Mouse (Mus musculus) heart, embryonic 13.5 days (tissue): ENCODE measurements at regions not wholly inside any gene's neighbourhood (a gene's known extent, or its start where the extent isn't known, plus 50 kb on each side); places are given as distances from the start of the nearest gene placed in this dataset.
A peak's percentile ranks its signal among the peaks of the same experiment; 100 is the strongest.

Experiments used
- ATAC-seq: fragments of 200-750 bp; cut with Nextera tagmentation; 2 replicates; pipeline ENCODE4 v1.8.0; 2017; ENCODE audit warnings: moderate TSS enrichment; ENCODE audit not compliant: insufficient number of reproducible peaks, low FRiP score, low TSS enrichment; ENCODE audit errors: extremely low read depth
- H3K27ac ChIP-seq: fragments of 300-500 bp; sonication (generic); replicated peaks from 2 replicates; pipeline ENCODE4 v1.5.1; 2015; ENCODE audit warnings: moderate library complexity, mild to moderate bottlenecking, inconsistent platforms
- H3K27me3 ChIP-seq: fragments of 300-500 bp; sonication (generic); replicated peaks from 2 replicates; pipeline ENCODE4 v1.6.1; 2015; ENCODE audit warnings: mild to moderate bottlenecking, inconsistent platforms
- H3K36me3 ChIP-seq: fragments of 300-500 bp; sonication (generic); 2 replicates; pipeline ENCODE4 v1.6.1; 2015; ENCODE audit warnings: mild to moderate bottlenecking, inconsistent platforms
- H3K4me1 ChIP-seq: fragments of 300-500 bp; sonication (generic); 2 replicates; pipeline ENCODE4 v1.6.1; 2015; ENCODE audit warnings: inconsistent platforms
- H3K4me2 ChIP-seq: fragments of 300-500 bp; sonication (generic); 2 replicates; pipeline ENCODE4 v1.6.1; 2015; ENCODE audit warnings: inconsistent platforms, mild to moderate bottlenecking, moderate library complexity
- H3K4me3 ChIP-seq: fragments of 300-500 bp; sonication (generic); 2 replicates; pipeline ENCODE4 v1.5.1; 2015; ENCODE audit warnings: moderate library complexity, mild to moderate bottlenecking, inconsistent platforms
- H3K9ac ChIP-seq: fragments of 300-500 bp; sonication (generic); 2 replicates; pipeline ENCODE4 v1.6.1; 2015; ENCODE audit warnings: inconsistent platforms, mild to moderate bottlenecking, moderate library complexity
- H3K9me3 ChIP-seq: fragments of 300-500 bp; sonication (generic); 2 replicates; pipeline ENCODE4 v1.6.1; 2016; ENCODE audit warnings: inconsistent platforms
- WGBS: fragments of 180-500 bp; shearing (Covaris S2); methylation state at CpG from one replicate; pipeline ENCODE4 v1.1.7; 2015; ENCODE audit warnings: mixed read lengths; 5-methylcytosine and 5-hydroxymethylcytosine counted together

GRCm38 (mm10) chr13:111961423-111961822 is 152.6 kb upstream of the Map3k1 start:
- WGBS = 68% methylated on average over 6 of the region's 6 CpGs
- H3K36me3 ChIP-seq = no peaks in the 10 kb centered on the region
- no peak for ATAC-seq
- H3K9me3 ChIP-seq = 0 out of 2 replicates have a peak, but pooled peaks cover 4% of the 10 kb centered on the region
- no peaks in the 10 kb centered on the region for H3K27me3 ChIP-seq
- H3K4me1 ChIP-seq = peaks cover 11% of the 10 kb centered on the region; the same call in 1 of the 2 replicates
- H3K9ac ChIP-seq = no peak overlapping the region
- H3K4me3 ChIP-seq = no peak overlapping the region
- H3K27ac ChIP-seq = no peak overlapping the region
- no peak overlapping the region for H3K4me2 ChIP-seq

- H3K4me3 ChIP-seq = no peak overlapping the region
- H3K27me3 ChIP-seq = no peaks in the 10 kb centered on the region
- no peaks in the 10 kb centered on the region for H3K36me3 ChIP-seq
- no peak for ATAC-seq
- 83% methylated on average over 4 of the region's 4 CpGs for WGBS
- no peak overlapping the region for H3K4me2 ChIP-seq
- no peak overlapping the region for H3K9ac ChIP-seq
- H3K4me1 ChIP-seq = peaks cover 12% of the 10 kb centered on the region; the same call in 1 of the 2 replicates
- H3K9me3 ChIP-seq = 0 out of 2 replicates have a peak, but pooled peaks cover 4% of the 10 kb centered on the region
- H3K27ac ChIP-seq = no peak overlapping the region
Measured at GRCm38 (mm10) chr13:111962155-111962554, 153.4 kb upstream of the Map3k1 start.

GRCm38 (mm10) chr13:111966113-111966512 is 157.3 kb upstream of the Map3k1 start:
- H3K36me3 ChIP-seq = no peaks in the 10 kb centered on the region
- no peak overlapping the region for H3K27ac ChIP-seq

GRCm38 (mm10) chr13:111966627-111967026 is 157.8 kb upstream of the Map3k1 start:
- Histone ChIP-seq H3K9ac (no peak overlapping the region), H3K27ac (no peak overlapping the region)

More at GRCm38 (mm10) chr13:111966113-111966512, 157.3 kb upstream of the Map3k1 start:
- Histone ChIP-seq H3K4me1 (peaks cover 19% of the 10 kb centered on the region), H3K27me3 (no peaks in the 10 kb centered on the region), H3K4me2 (no peak overlapping the region), H3K4me3 (no peak overlapping the region), H3K9me3 (no peaks in the 10 kb centered on the region), H3K9ac (no peak overlapping the region)
- 66% methylated on average over 6 of the region's 6 CpGs for WGBS
- ATAC-seq = no peak

GRCm38 (mm10) chr13:111968197-111968596 is 159.4 kb upstream of the Map3k1 start:
- Histone ChIP-seq H3K4me1 (peaks cover 19% of the 10 kb centered on the region), H3K27me3 (no peaks in the 10 kb centered on the region), H3K9ac (no peak overlapping the region), H3K27ac (no peak overlapping the region), H3K4me2 (no peak overlapping the region), H3K36me3 (no peaks in the 10 kb centered on the region), H3K9me3 (no peaks in the 10 kb centered on the region), H3K4me3 (no peak overlapping the region)
- WGBS = 83% methylated on average over 7 of the region's 7 CpGs
- no peak for ATAC-seq

More at GRCm38 (mm10) chr13:111966627-111967026, 157.8 kb upstream of the Map3k1 start:
- WGBS = 51% methylated on average over 3 of the region's 3 CpGs
- Histone ChIP-seq H3K9me3 (no peaks in the 10 kb centered on the region), H3K27me3 (no peaks in the 10 kb centered on the region), H3K4me1 (peaks cover 19% of the 10 kb centered on the region), H3K4me3 (no peak overlapping the region), H3K4me2 (no peak overlapping the region), H3K36me3 (no peaks in the 10 kb centered on the region)
- no peak for ATAC-seq

GRCm38 (mm10) chr13:111974282-111974681 is 165.5 kb upstream of the Map3k1 start:
- H3K4me1 ChIP-seq = peaks cover 17% of the 10 kb centered on the region
- no peak overlapping the region for H3K4me2 ChIP-seq
- no peak overlapping the region for H3K27ac ChIP-seq
- no peaks in the 10 kb centered on the region for H3K9me3 ChIP-seq
- H3K36me3 ChIP-seq = no peaks in the 10 kb centered on the region
- H3K9ac ChIP-seq = no peak overlapping the region
- no peak for ATAC-seq
- no peaks in the 10 kb centered on the region for H3K27me3 ChIP-seq
- no peak overlapping the region for H3K4me3 ChIP-seq
- WGBS = 51% methylated on average over 4 of the region's 4 CpGs

GRCm38 (mm10) chr13:111975549-111975948 is 166.8 kb upstream of the Map3k1 start:
- Histone ChIP-seq H3K4me1 (peaks cover 28% of the 10 kb centered on the region), H3K9me3 (no peaks in the 10 kb centered on the region), H3K4me3 (no peak overlapping the region), H3K27me3 (no peaks in the 10 kb centered on the region), H3K9ac (no peak overlapping the region), H3K4me2 (no peak overlapping the region), H3K36me3 (no peaks in the 10 kb centered on the region), H3K27ac (no peak overlapping the region)
- 71% methylated on average over 3 of the region's 3 CpGs for WGBS
- no peak for ATAC-seq

- H3K4me3 ChIP-seq = no peak overlapping the region
- no peak overlapping the region for H3K9ac ChIP-seq
- no peak overlapping the region for H3K4me2 ChIP-seq
- no peaks in the 10 kb centered on the region for H3K36me3 ChIP-seq
- no peak overlapping the region for H3K27ac ChIP-seq
- peaks cover 34% of the 10 kb centered on the region for H3K4me1 ChIP-seq
- no peak for ATAC-seq
- 81% methylated on average over 31 of the region's 31 CpGs for WGBS
- no peaks in the 10 kb centered on the region for H3K9me3 ChIP-seq
- 0 out of 2 replicates have a peak, but pooled peaks cover 3% of the 10 kb centered on the region for H3K27me3 ChIP-seq
Measured at GRCm38 (mm10) chr13:111977769-111978674, 169.2 kb upstream of the Map3k1 start.

- Histone ChIP-seq H3K4me2 (no peak overlapping the region), H3K27ac (no peak overlapping the region), H3K4me1 (peaks cover 41% of the 10 kb centered on the region), H3K9ac (no peak overlapping the region), H3K4me3 (no peak overlapping the region), H3K36me3 (no peaks in the 10 kb centered on the region), H3K27me3 (0 out of 2 replicates have a peak, but pooled peaks cover 3% of the 10 kb centered on the region), H3K9me3 (no peaks in the 10 kb centered on the region)
- WGBS = 83% methylated on average over 5 of the region's 5 CpGs
- no peak for ATAC-seq
Measured at GRCm38 (mm10) chr13:111978675-111979020, 169.9 kb upstream of the Map3k1 start.

GRCm38 (mm10) chr13:111979428-111980204 is 170.8 kb upstream of the Map3k1 start:
- peak overlapping the region; percentile 61 for H3K9ac ChIP-seq

GRCm38 (mm10) chr13:111980205-111980595 is 171.4 kb upstream of the Map3k1 start:
- Histone ChIP-seq H3K27ac (peak overlapping the region; percentile 10; the same call in 1 of the 2 replicates), H3K4me2 (no peak overlapping the region), H3K27me3 (0 out of 2 replicates have a peak, but pooled peaks cover 3% of the 10 kb centered on the region), H3K4me1 (peaks cover 43% of the 10 kb centered on the region), H3K9ac (no peak overlapping the region), H3K36me3 (no peaks in the 10 kb centered on the region), H3K4me3 (no peak overlapping the region), H3K9me3 (no peaks in the 10 kb centered on the region)
- 73% methylated on average over 12 of the region's 12 CpGs for WGBS
- no peak for ATAC-seq

More at GRCm38 (mm10) chr13:111979428-111980204, 170.8 kb upstream of the Map3k1 start:
- Histone ChIP-seq H3K36me3 (no peaks in the 10 kb centered on the region), H3K4me1 (peaks cover 43% of the 10 kb centered on the region), H3K4me3 (peak overlapping the region; percentile 3; the same call in 1 of the 2 replicates), H3K27ac (peak overlapping the region; percentile 10), H3K9me3 (no peaks in the 10 kb centered on the region), H3K4me2 (peak overlapping the region; percentile 50), H3K27me3 (0 out of 2 replicates have a peak, but pooled peaks cover 3% of the 10 kb centered on the region)
- no peak for ATAC-seq
- WGBS = 31% methylated on average over 17 of the region's 17 CpGs
